Mouse (Mus musculus): Measurements from ENCODE around the gene Rexo4. TPM values are rescaled to one million over a fixed set of nuclear protein-coding genes. Genes with fewer than 3 reads are reported as not detected.

Gene Rexo4
- polyA plus RNA-seq, 1 experiment from 2014 or later: 49.7 TPM

GRCm38 (mm10) chr2:26952866-26953265 is 11.3 kb downstream of the Rexo4 start:
- Histone ChIP-seq H3K9ac (ENCODE audit: low read depth, low read length) (no peak overlapping the region), H3K4me1 (ENCODE audit: control insufficient read depth, insufficient read depth, low read length) (no peaks in the 10 kb centered on the region), H3K4me2 (replicated peaks; ENCODE audit: low read depth, low read length) (no peak overlapping the region), H3K27ac (ENCODE audit: low read depth, low read length) (no peak overlapping the region), H3K36me3 (ENCODE audit: control insufficient read depth, insufficient read depth, low read length) (peaks cover 72% of the 10 kb centered on the region), H3K9me3 (ENCODE audit: control insufficient read depth, low read length) (no peaks in the 10 kb centered on the region), H3K27me3 (ENCODE audit: control insufficient read depth, insufficient read depth, low read length) (no peaks in the 10 kb centered on the region), H3K4me3 (ENCODE audit: low read length) (no peak overlapping the region)
- WGBS: 79% methylated on average over 8 of the region's 8 CpGs
- no peak for ATAC-seq (ENCODE audit: low FRiP score, low TSS enrichment)

GRCm38 (mm10) chr2:26952193-26952592 is 12.0 kb downstream of the Rexo4 start:
- Histone ChIP-seq H3K4me3 (ENCODE audit: low read length) (no peak overlapping the region), H3K27me3 (ENCODE audit: control insufficient read depth, insufficient read depth, low read length) (no peaks in the 10 kb centered on the region), H3K27ac (ENCODE audit: low read depth, low read length) (no peak overlapping the region), H3K4me2 (replicated peaks; ENCODE audit: low read depth, low read length) (no peak overlapping the region), H3K36me3 (ENCODE audit: control insufficient read depth, insufficient read depth, low read length) (peaks cover 69% of the 10 kb centered on the region), H3K4me1 (ENCODE audit: control insufficient read depth, insufficient read depth, low read length) (no peaks in the 10 kb centered on the region), H3K9me3 (ENCODE audit: control insufficient read depth, low read length) (no peaks in the 10 kb centered on the region), H3K9ac (ENCODE audit: low read depth, low read length) (no peak overlapping the region)
- ATAC-seq (ENCODE audit: low FRiP score, low TSS enrichment): no peak
- WGBS: 93% methylated on average over 4 of the region's 4 CpGs

GRCm38 (mm10) chr2:26951346-26951905 is 12.8 kb downstream of the Rexo4 start:
- Histone ChIP-seq H3K4me2 (replicated peaks; ENCODE audit: low read depth, low read length) (no peak overlapping the region), H3K27me3 (ENCODE audit: control insufficient read depth, insufficient read depth, low read length) (no peaks in the 10 kb centered on the region), H3K4me3 (ENCODE audit: low read length) (no peak overlapping the region), H3K9me3 (ENCODE audit: control insufficient read depth, low read length) (no peaks in the 10 kb centered on the region), H3K36me3 (ENCODE audit: control insufficient read depth, insufficient read depth, low read length) (peaks cover 63% of the 10 kb centered on the region), H3K9ac (ENCODE audit: low read depth, low read length) (no peak overlapping the region), H3K4me1 (ENCODE audit: control insufficient read depth, insufficient read depth, low read length) (no peaks in the 10 kb centered on the region), H3K27ac (ENCODE audit: low read depth, low read length) (no peak overlapping the region)
- no peak for ATAC-seq (ENCODE audit: low FRiP score, low TSS enrichment)
- WGBS: 86% methylated on average over 8 of the region's 8 CpGs

- Histone ChIP-seq H3K4me2 (replicated peaks; ENCODE audit: low read depth, low read length) (no peak overlapping the region), H3K4me1 (ENCODE audit: control insufficient read depth, insufficient read depth, low read length) (no peaks in the 10 kb centered on the region), H3K4me3 (ENCODE audit: low read length) (no peak overlapping the region), H3K9ac (ENCODE audit: low read depth, low read length) (no peak overlapping the region), H3K36me3 (ENCODE audit: control insufficient read depth, insufficient read depth, low read length) (peaks cover 53% of the 10 kb centered on the region), H3K27me3 (ENCODE audit: control insufficient read depth, insufficient read depth, low read length) (no peaks in the 10 kb centered on the region), H3K9me3 (ENCODE audit: control insufficient read depth, low read length) (no peaks in the 10 kb centered on the region), H3K27ac (ENCODE audit: low read depth, low read length) (no peak overlapping the region)
- WGBS: 93% methylated on average over 2 of the region's 2 CpGs
- no peak for ATAC-seq (ENCODE audit: low FRiP score, low TSS enrichment)
Observed at GRCm38 (mm10) chr2:26950411-26950810, 13.8 kb downstream of the Rexo4 start.

GRCm38 (mm10) chr2:26943253-26943652 is 20.9 kb downstream of the Rexo4 start:
- no peak overlapping the region for H3K4me2 ChIP-seq (replicated peaks; ENCODE audit: low read depth, low read length)
- no peak for ATAC-seq (ENCODE audit: low FRiP score, low TSS enrichment)
- H3K4me1 ChIP-seq (ENCODE audit: control insufficient read depth, insufficient read depth, low read length): no peaks in the 10 kb centered on the region
- no peak overlapping the region for H3K27ac ChIP-seq (ENCODE audit: low read depth, low read length)
- no peaks in the 10 kb centered on the region for H3K9me3 ChIP-seq (ENCODE audit: control insufficient read depth, low read length)
- WGBS: 85% methylated on average over 3 of the region's 3 CpGs
- H3K9ac ChIP-seq (ENCODE audit: low read depth, low read length): no peak overlapping the region
- no peak overlapping the region for H3K4me3 ChIP-seq (ENCODE audit: low read length)
- 0 out of 2 replicates have a peak, but pooled peaks cover 3% of the 10 kb centered on the region for H3K36me3 ChIP-seq (ENCODE audit: control insufficient read depth, insufficient read depth, low read length)
- no peaks in the 10 kb centered on the region for H3K27me3 ChIP-seq (ENCODE audit: control insufficient read depth, insufficient read depth, low read length)

- no peaks in the 10 kb centered on the region for H3K9me3 ChIP-seq (ENCODE audit: control insufficient read depth, low read length)
- no peak overlapping the region for H3K4me3 ChIP-seq (ENCODE audit: low read length)
- WGBS: 37% methylated on average over 5 of the region's 5 CpGs
- no peak overlapping the region for H3K27ac ChIP-seq (ENCODE audit: low read depth, low read length)
- H3K4me2 ChIP-seq (replicated peaks; ENCODE audit: low read depth, low read length): no peak overlapping the region
- ATAC-seq (ENCODE audit: low FRiP score, low TSS enrichment): no peak
- H3K36me3 ChIP-seq (ENCODE audit: control insufficient read depth, insufficient read depth, low read length): no peaks in the 10 kb centered on the region
- H3K27me3 ChIP-seq (ENCODE audit: control insufficient read depth, insufficient read depth, low read length): no peaks in the 10 kb centered on the region
- no peaks in the 10 kb centered on the region for H3K4me1 ChIP-seq (ENCODE audit: control insufficient read depth, insufficient read depth, low read length)
- H3K9ac ChIP-seq (ENCODE audit: low read depth, low read length): no peak overlapping the region
Observed at GRCm38 (mm10) chr2:26941539-26941938, 22.6 kb downstream of the Rexo4 start.

- H3K27me3 ChIP-seq (ENCODE audit: control insufficient read depth, insufficient read depth, low read length): no peaks in the 10 kb centered on the region
- H3K4me3 ChIP-seq (ENCODE audit: low read length): no peak overlapping the region
- WGBS: 71% methylated on average over 1 of the region's 1 CpGs
- no peak overlapping the region for H3K4me2 ChIP-seq (replicated peaks; ENCODE audit: low read depth, low read length)
- H3K27ac ChIP-seq (ENCODE audit: low read depth, low read length): no peak overlapping the region
- no peak overlapping the region for H3K9ac ChIP-seq (ENCODE audit: low read depth, low read length)
- H3K4me1 ChIP-seq (ENCODE audit: control insufficient read depth, insufficient read depth, low read length): peaks cover 6% of the 10 kb centered on the region; the same call in 1 of the 2 replicates
- H3K36me3 ChIP-seq (ENCODE audit: control insufficient read depth, insufficient read depth, low read length): 0 out of 2 replicates have a peak, but pooled peaks cover 1% of the 10 kb centered on the region
- no peak for ATAC-seq (ENCODE audit: low FRiP score, low TSS enrichment)
- no peaks in the 10 kb centered on the region for H3K9me3 ChIP-seq (ENCODE audit: control insufficient read depth, low read length)
Observed at GRCm38 (mm10) chr2:26936425-26936824, 27.8 kb downstream of the Rexo4 start.

GRCm38 (mm10) chr2:26935286-26935685 is 28.9 kb downstream of the Rexo4 start:
- ATAC-seq (ENCODE audit: low FRiP score, low TSS enrichment): no peak
- Histone ChIP-seq H3K4me2 (replicated peaks; ENCODE audit: low read depth, low read length) (no peak overlapping the region), H3K9me3 (ENCODE audit: control insufficient read depth, low read length) (no peaks in the 10 kb centered on the region), H3K9ac (ENCODE audit: low read depth, low read length) (no peak overlapping the region), H3K27me3 (ENCODE audit: control insufficient read depth, insufficient read depth, low read length) (no peaks in the 10 kb centered on the region), H3K27ac (ENCODE audit: low read depth, low read length) (no peak overlapping the region), H3K4me1 (ENCODE audit: control insufficient read depth, insufficient read depth, low read length) (peaks cover 16% of the 10 kb centered on the region; the same call in 1 of the 2 replicates), H3K36me3 (ENCODE audit: control insufficient read depth, insufficient read depth, low read length) (peaks cover 12% of the 10 kb centered on the region), H3K4me3 (ENCODE audit: low read length) (no peak overlapping the region)
- 95% methylated on average over 2 of the region's 2 CpGs for WGBS

GRCm38 (mm10) chr2:26933304-26934055 is 30.7 kb downstream of the Rexo4 start, which contains the start of the genes Surf4 and Stkld1:
Gene Surf4 (minus strand): TSS chr2:26933928.
Gene Stkld1 (plus strand): TSS chr2:26934047.
- Histone ChIP-seq H3K9me3 (ENCODE audit: control insufficient read depth, low read length) (no peaks in the 10 kb centered on the region), H3K9ac (ENCODE audit: low read depth, low read length) (peak within 1 kb of the TSS; percentile 99), H3K27ac (ENCODE audit: low read depth, low read length) (peak within 1 kb of the TSS; percentile 93), H3K4me1 (ENCODE audit: control insufficient read depth, insufficient read depth, low read length) (peaks cover 17% of the 10 kb centered on the region; the same call in 1 of the 2 replicates), H3K4me3 (ENCODE audit: low read length) (peak within 1 kb of the TSS; percentile 99), H3K27me3 (ENCODE audit: control insufficient read depth, insufficient read depth, low read length) (no peaks in the 10 kb centered on the region), H3K4me2 (replicated peaks; ENCODE audit: low read depth, low read length) (peak within 1 kb of the TSS; percentile 70), H3K36me3 (ENCODE audit: control insufficient read depth, insufficient read depth, low read length) (peaks cover 23% of the 10 kb centered on the region)
- ATAC-seq (ENCODE audit: low FRiP score, low TSS enrichment): peak; percentile 96
- under 1% methylated on average over 60 of the region's 70 CpGs for WGBS
